Mouse (Mus musculus) B cell, adult 2 months (primary cell): Measurements from ENCODE around the gene Ngf.

Experiments
- DNase-seq, 2 experiments: peaks; one replicate each; pipeline ENCODE4 v3.0.0; 2022

Ngf gene

DNA sequence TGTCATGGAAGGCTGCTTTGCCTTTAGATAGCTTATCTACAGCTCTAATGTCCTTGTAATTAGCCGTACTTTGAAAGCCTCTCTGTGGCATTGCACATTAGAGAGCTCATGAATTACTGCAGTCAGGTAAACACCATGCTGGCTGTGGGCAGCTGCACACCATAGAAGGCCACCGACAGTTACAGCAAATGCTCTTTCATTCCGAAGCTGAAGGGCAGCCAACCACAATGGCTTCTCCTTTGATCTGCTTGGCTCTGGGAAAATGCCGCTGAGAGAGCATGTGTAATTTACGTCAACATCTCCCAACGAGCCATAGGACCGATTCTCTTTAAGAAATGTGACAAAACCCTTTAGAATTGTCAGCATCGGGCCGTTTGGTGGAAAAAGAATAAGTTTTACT is 38.7 kb downstream of the Ngf start:
- no peak for DNase-seq

DNA sequence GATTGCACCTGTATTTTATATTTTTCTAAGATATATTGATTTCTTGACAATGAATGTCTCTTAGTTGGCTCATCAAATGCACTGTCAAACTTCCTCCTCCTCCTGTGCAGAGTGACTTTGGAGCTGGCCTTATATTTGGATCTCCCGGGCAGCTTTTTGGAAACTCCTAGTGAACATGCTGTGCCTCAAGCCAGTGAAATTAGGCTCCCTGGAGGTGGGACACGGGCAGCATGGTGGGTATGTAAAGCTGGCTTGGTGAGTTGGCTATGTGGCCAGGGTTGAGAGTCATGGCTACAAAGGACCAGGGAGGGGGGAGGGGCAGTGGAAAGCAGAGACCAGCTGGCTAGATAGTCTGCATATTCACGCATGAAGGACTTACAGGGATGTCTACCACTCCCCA is 39.9 kb downstream of the Ngf start:
- DNase-seq = no peak

DNA sequence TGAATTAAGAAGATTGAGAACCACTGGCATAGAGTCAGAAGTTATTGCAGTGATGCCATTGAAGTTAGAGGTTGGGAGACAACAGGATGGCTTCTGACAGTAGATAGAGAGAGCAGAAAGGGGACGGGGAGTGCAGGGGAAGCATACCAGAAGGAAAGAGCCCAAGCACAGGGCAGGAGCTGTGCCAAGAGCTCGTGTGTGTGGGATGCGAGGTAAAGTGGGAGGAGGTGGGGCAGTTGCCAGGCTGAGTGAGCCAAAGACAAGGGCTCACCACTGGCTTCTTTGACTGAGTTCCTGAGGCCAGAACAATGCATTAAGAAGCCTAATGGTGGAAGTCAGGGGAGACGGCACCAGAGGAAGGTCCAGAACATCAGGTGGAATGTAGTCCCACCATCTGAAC is 47.2 kb downstream of the Ngf start:
- DNase-seq = no peak

DNA sequence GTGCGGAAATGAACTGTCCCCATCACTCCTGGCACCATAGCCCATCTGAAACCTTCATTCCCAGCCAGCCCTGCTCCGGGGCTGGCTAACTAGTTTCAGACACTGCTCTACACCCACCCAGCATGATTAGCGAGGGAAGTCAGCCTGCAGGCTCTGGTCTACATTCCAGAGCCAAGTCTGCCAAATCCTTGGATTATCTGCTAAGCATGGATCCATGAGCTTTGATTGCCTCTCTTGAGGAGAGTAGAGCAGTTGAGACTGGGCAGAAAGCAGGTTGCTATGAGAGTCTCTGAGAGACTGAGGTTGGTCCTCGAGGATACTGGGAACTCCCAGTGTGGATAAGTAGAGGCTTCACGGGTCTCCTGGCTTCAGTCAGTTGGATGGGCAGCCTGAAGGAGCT is 51.3 kb downstream of the Ngf start:
- DNase-seq = no peak

DNA sequence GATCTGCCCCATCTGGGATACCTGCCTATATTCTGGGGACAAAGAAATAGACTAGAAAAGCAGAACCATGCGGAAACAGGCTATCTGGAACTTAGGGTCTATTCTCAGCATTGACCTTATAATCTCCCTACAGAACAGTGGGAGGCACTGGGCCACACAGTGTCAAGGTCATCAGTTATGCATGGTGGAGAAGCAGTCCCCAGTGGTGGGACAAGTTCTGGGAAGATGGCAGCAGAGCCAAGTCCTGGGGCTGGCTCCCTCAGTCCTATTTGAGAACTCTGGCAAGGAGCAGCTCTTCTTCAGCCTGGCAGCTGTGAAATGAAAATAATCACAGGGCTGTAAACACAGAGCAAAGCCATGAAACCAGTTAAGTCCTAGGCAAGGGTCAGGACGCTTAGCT is 54.0 kb downstream of the Ngf start:
- no peak for DNase-seq

DNA sequence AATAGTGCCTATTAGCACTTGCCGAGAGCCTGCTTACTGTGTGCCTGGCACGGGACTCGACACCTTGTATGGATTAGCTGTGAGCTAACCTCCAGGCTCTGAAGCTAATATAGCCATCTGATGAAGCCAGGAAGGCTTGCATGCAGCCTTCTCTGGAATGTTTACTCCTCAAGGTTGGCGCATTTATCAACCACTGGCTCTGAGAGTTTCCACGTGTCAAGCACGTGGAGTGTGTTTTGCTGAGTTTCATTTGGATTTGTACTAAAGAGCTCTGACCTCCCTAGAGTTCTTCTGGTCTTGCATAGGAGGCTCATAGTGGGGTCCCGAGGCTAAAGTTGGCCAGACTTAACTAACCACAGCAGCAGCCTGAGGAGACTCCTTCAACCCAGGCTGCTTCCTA is 55.2 kb downstream of the Ngf start:
- DNase-seq = no peak

DNA sequence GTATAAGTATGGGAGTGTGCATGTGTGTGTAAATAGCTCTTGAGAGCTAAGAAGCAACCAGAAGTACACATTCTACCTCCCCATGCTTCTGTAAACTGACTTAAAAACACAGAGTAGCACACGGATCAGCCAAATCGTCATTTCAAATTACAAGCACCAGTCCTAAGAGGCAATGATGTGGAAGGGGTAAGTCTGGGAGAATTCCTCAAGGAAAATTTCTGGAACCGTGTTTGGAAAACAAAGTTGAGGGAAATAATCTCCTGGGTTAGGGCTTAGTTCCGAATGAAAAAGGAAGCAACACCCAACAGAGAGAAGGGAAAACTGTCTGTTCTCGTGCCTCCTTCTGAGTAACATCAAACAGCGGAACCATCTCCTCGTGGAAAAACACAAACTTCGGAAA is 56.1 kb downstream of the Ngf start:
- no peak for DNase-seq

DNA sequence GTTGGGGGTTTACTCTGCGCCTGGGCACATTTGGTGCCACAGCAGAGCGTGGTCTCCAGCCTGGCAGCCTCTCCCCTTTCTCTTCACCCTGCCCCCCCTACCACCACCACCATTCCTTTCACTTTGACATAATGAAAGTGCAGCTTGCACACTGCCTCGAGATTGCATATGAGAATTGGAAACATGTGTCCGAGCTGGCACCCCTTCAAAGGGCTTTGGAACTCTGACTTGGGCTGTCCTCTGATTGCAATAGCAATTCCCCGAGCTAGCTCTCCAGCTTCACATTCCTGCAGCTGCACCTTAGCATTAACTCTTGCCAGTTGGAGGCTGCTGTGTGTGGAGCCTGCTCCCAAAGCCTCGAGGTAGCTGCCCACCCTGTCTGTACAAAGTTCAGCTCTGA is 56.8 kb downstream of the Ngf start:
- no peak for DNase-seq

DNA sequence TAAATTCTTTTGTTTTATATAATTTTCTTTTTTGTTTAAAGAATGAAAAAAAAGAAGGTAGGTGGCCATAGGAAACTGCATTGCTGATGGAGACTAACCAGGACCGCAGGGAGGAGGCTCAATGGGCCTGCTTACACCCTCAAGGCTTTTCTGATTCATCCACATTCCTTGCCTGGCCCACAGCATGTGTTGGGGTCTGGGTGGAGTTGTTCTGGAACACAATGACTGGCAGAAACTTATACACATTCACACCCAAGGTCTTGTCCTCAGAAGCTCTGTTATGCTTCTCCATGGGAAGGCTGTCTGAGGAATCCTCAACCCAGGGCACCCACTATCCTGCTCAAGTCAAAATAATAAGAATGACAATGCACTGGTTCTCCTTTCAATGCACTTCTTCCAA is 65.0 kb downstream of the Ngf start:
- DNase-seq = no peak

DNA sequence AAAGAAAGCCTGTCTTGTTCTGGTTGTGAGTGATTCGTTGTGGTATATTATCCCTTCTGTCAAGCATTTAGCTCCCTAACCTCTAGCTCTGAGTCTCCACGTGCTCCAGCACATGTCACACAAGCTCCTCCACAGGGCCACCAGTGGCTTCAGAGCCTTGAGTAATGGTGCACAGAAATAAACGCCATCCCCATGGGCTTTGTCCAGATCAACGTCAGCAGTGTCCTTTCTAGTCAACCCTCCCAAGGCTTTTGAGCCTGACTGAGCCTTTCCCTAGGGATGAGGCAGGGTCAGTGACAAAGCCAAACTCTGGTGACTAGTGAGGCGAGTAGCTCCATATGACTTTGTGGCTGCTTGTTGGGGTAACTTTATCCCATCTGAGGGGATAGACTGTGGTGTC is 73.9 kb downstream of the Ngf start:
- DNase-seq = no peak

DNA sequence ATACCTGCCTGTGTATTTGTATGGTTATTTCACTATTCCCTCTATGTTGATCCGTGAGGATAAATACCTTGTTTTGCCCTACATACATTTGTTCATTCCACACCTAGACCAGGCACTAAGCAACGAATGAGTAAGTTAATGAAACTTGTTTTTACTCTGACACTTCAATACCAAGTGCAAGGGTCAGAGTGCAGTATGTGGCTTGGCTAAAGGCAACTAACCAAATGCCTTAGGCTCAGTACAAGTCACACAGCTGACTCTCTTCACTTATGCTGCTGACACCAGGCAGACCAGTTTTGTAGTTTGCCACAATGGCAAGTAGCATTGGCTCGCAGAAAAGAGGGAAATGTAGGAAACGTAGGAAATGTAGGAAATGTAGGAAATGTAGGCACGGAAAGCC is 77.8 kb downstream of the Ngf start:
- DNase-seq = no peak

DNA sequence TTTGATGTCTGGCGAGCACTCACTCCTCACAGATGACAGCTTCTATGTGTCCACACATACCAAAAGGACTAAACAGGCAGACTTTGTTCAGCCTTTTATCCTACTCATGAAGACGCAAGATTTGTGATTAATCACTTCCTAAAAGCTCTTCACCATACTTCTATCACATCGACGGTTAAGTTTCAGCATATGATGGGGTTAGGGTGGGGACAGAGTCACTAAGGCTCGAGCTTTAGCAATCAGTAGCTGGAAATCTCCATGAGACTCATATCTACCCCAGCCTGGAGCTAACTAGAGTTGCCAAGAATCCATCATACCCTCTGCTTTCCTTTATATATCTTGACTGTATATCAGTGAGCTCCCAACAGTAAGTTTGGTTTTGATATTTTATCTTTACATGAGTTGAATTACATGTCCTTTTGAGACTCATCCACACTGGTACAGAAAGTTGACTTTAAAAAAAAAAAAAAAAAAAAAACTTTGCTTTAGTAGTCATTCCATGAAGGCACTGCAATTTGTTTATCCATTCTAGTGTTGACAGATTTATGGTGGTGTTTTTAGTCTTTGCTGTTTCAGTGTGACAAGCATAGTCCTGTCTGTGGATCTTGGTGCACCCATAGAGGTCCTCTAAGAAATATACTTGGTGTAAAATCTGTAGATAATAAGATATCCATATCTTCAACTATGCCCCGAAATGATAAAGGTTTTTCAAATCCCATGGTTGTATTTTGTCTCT is 84.4 kb downstream of the Ngf start:
- no peak for DNase-seq

DNA sequence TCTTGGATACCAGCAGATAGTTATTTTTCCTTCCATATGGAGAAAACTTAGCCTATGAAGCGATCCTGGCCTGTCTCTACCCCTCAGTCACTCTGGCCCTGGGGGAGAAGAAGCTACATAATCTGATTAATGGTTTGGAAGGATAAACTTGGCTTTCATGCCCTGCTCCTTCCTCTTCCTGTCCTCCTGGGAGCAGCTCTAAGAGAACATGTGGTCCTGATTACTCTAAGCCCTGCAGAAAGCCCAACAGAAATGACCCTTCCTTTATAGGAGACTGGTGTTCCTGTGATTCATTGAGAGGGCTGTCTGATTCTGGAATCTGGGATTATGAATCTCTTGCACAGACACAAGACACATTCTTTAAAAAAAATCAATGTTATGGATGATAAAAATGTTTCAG is 86.4 kb downstream of the Ngf start:
- DNase-seq = no peak

DNA sequence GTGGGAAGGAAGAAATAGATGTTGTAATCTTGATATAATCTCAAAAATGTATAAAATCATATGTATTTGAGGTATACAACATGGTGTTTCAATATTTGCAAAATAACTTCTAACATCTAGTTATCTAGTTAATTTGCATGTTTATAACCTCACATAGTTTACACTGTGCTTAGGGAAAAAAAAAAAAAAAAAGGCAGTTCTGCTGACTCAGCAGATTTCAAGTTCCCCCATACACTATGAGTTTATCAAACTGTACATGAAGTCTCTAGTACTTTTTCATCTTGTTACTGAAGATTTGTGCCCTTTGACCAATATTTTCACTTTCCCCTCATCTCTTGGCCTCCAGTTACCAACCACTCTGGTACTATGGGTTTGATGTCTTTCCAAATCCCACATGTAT is 86.9 kb downstream of the Ngf start:
- DNase-seq = no peak
